Mouse (Mus musculus): ENCODE data around the gene Ccdc60.

DNA sequence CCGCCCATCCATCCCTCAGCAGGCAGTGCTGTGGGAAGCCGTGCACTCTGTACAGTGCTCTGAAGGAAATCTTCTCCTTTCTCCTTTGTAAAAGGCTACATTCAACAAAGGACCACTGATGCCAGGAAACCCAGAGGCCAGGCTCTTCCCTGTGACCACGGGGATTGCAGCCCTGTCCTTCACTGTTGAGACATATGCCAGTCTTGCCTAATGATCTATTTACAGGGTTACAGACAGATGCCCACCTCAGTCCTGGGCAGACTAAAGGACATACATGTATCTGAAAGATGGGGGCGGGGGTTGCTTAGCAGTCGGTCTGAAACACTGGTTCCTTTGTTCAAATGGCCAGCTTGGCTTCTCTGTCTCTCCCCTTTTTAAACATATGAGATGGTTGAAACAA lies 14.4 kb downstream of the Ccdc60 start:
- TF ChIP-seq CTCF (IDR thresholded peaks at IDR 0.05; ENCODE audit: control insufficient read depth, insufficient read depth, insufficient read length) (no peak), MYOG (IDR thresholded peaks at IDR 0.05; ENCODE audit: control insufficient read depth, extremely low read depth, insufficient read length) (no peak)

All from C2C12 (cell line).